Mouse (Mus musculus) limb, embryonic 14.5 days (tissue): ENCODE measurements at regions not wholly inside any gene's neighbourhood (a gene's known extent, or its start where the extent isn't known, plus 50 kb on each side); places are given as distances from the start of the nearest gene placed in this dataset.

Experiments
- ATAC-seq: fragments of 200-750 bp; cut with Nextera tagmentation; 2 replicates; pipeline ENCODE4 v1.8.0; 2017; ENCODE audit warnings: low read depth, moderate number of reproducible peaks, moderate TSS enrichment; ENCODE audit not compliant: low FRiP score
- DNase-seq: peaks from one replicate; pipeline ENCODE4 v3.0.0-alpha.2; 2015; ENCODE audit warnings: low spot score
- H3K27ac ChIP-seq: fragments of 300-500 bp; sonication (generic); replicated peaks from 2 replicates; pipeline ENCODE4 v1.5.1; 2014; ENCODE audit warnings: low read depth, mild to moderate bottlenecking, low read length, moderate library complexity, mixed read lengths
- H3K27me3 ChIP-seq: fragments of 300-500 bp; sonication (generic); 2 replicates; pipeline ENCODE4 v1.6.1; 2014; ENCODE audit warnings: low read length, mixed read lengths; ENCODE audit not compliant: control insufficient read depth, insufficient read depth
- H3K36me3 ChIP-seq: fragments of 300-500 bp; sonication (generic); 2 replicates; pipeline ENCODE4 v1.6.1; 2014; ENCODE audit warnings: mild to moderate bottlenecking, low read length, moderate library complexity, mixed read lengths; ENCODE audit not compliant: control insufficient read depth, insufficient read depth
- H3K4me1 ChIP-seq: fragments of 300-500 bp; sonication (generic); 2 replicates; pipeline ENCODE4 v1.6.1; 2014; ENCODE audit warnings: antibody characterized with exemption, low read length, mixed read lengths; ENCODE audit not compliant: control insufficient read depth, insufficient read depth
- H3K4me2 ChIP-seq: fragments of 300-500 bp; sonication (generic); replicated peaks from 2 replicates; pipeline ENCODE4 v1.6.1; 2014; ENCODE audit warnings: low read depth, mild to moderate bottlenecking, low read length, moderate library complexity; ENCODE audit not compliant: severe bottlenecking
- H3K4me3 ChIP-seq: fragments of 300-500 bp; sonication (generic); replicated peaks from 2 replicates; pipeline ENCODE4 v1.5.1; 2014; ENCODE audit warnings: low read length
- H3K9ac ChIP-seq: fragments of 300-500 bp; sonication (generic); 2 replicates; pipeline ENCODE4 v1.6.1; 2014; ENCODE audit warnings: mild to moderate bottlenecking, low read depth, low read length, moderate library complexity; ENCODE audit not compliant: severe bottlenecking
- H3K9me3 ChIP-seq: fragments of 300-500 bp; sonication (generic); 2 replicates; pipeline ENCODE4 v1.6.1; 2016; ENCODE audit warnings: low read length; ENCODE audit not compliant: control insufficient read depth
- POLR2A ChIP-seq: fragments of 200-500 bp; IDR thresholded peaks from 2 replicates; pipeline ENCODE4 v1.8.0; 2012; ENCODE audit warnings: inconsistent platforms, mild to moderate bottlenecking, moderate library complexity, borderline replicate concordance; ENCODE audit not compliant: insufficient read depth, insufficient read length; ENCODE audit errors: extremely low read depth
- WGBS: fragments of 180-500 bp; shearing (Covaris S2); extraction: QIAGEN DNeasy Blood & Tissue Kit; methylation state at CpG from one replicate; pipeline ENCODE4 v1.1.7; 2014; 5-methylcytosine and 5-hydroxymethylcytosine counted together

DNA sequence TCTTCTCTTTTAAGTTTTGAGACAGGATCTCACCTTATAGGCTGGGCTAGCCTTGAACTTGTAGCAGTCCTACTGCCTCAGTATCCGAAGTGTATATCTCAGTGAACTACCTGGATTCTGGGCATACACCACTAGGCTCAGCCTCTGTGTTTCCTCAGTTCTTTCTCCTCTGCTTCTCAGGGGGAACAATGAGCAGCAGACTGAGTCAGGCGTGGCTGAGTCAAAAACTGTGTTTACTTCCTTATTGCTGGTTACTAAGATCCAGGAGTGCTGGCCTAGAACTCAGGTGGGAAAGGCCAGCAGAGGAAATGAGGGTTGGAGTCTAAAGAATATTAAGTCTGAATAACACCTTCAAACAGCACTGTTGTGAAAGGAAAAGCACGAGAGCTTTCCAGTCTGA, 54.9 kb upstream of the Raph1 start:
- no peak for TF ChIP-seq POLR2A
- Histone ChIP-seq H3K27ac (no peak overlapping the region), H3K4me1 (no peaks in the 10 kb centered on the region), H3K9me3 (no peaks in the 10 kb centered on the region), H3K4me3 (no peak overlapping the region), H3K27me3 (no peaks in the 10 kb centered on the region), H3K9ac (no peak overlapping the region), H3K36me3 (no peaks in the 10 kb centered on the region), H3K4me2 (no peak overlapping the region)
- WGBS, result 79% methylated on average over 3 of the region's 3 CpGs
- DNase-seq (no peak), ATAC-seq (no peak)

DNA sequence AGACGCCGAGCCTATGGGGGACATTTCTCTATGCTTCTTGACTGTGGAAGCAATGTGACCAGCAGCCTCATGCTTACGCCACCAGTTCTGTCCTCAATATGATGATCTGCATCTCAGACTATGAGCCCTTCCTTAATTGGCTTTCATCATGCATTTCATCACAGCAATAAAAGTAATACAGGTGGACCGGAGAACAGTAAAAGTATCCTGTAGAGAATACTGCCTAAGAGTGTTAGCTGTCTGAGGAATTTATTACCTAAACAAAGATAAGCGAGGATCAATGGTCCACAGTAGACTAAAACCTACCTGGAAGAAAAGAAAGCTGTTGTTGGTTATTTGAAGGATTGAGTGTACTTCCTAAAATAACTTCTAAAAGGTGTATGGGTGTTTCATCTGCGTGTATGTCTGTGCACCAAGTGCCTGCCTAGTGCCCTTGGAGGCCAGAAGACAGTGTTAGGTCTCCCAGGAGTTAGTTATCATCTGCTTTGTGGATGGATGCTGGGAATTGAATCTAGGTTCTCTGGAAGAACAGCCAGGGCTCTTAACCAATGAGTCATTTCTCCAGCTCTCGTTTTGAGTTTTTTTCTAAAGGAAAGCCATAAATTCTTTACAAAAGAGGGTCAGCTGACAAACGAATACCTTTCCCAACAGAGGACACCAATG, 54.3 kb upstream of the Raph1 start:
- H3K9ac ChIP-seq, result no peak overlapping the region
- no peak overlapping the region for H3K4me2 ChIP-seq
- TF ChIP-seq POLR2A, result no peak
- H3K27ac ChIP-seq, result no peak overlapping the region
- 78% methylated on average over 8 of the region's 8 CpGs for WGBS
- DNase-seq, result no peak
- no peaks in the 10 kb centered on the region for H3K4me1 ChIP-seq
- no peaks in the 10 kb centered on the region for H3K27me3 ChIP-seq
- H3K4me3 ChIP-seq, result no peak overlapping the region
- ATAC-seq, result no peak
- H3K9me3 ChIP-seq, result no peaks in the 10 kb centered on the region
- no peaks in the 10 kb centered on the region for H3K36me3 ChIP-seq

DNA sequence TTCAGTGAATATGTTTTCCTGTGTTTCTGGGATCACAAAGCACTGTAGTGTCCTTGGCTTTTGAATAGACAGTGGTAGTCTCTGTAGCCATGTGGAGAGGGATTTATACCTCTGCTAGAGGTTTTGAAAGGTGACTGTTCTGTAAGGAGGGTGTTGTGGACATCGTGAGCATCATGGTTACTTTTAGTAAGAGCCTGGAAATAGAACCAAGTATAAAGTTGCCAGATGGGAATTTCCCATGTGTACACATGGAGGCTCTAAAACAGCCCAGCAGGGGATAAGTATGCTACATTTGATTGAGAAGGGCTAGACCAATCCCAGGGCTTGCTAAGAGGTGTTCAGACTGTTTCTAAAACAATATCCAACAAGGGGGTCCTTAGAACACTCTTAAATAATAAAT, 51.5 kb upstream of the Raph1 start:
- H3K36me3 ChIP-seq, result no peaks in the 10 kb centered on the region
- no peak for ATAC-seq
- H3K27me3 ChIP-seq, result no peaks in the 10 kb centered on the region
- no peak overlapping the region for H3K27ac ChIP-seq
- no peak overlapping the region for H3K4me2 ChIP-seq
- H3K9ac ChIP-seq, result no peak overlapping the region
- 66% methylated on average over 1 of the region's 1 CpGs for WGBS
- no peak for TF ChIP-seq POLR2A
- no peaks in the 10 kb centered on the region for H3K9me3 ChIP-seq
- DNase-seq, result no peak
- no peak overlapping the region for H3K4me3 ChIP-seq
- H3K4me1 ChIP-seq, result no peaks in the 10 kb centered on the region

DNA sequence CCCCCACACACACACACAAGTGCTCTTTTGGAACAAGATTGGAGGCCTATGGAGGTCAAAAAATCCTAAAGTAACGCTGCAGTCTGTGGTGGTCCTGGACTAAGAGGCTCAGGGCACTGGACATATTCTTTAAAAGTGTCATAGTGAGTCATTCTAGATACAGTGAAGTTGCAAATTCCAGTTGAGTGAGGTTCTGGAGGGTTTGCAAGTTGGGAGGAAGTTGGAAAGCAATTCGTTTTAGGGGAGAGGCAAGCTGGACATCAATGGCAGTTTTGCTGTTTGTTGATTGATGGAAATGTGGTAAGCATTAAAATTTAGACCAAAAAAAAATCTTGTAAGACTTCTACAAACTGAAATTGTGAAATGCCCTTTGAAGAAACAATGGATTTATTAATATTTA, 50.0 kb upstream of the Raph1 start:
- TF ChIP-seq POLR2A, result no peak
- Histone ChIP-seq H3K36me3 (no peaks in the 10 kb centered on the region), H3K27me3 (no peaks in the 10 kb centered on the region), H3K4me2 (no peak overlapping the region), H3K9me3 (no peaks in the 10 kb centered on the region), H3K27ac (no peak overlapping the region), H3K4me3 (no peak overlapping the region), H3K4me1 (no peaks in the 10 kb centered on the region), H3K9ac (no peak overlapping the region)
- DNase-seq (no peak), ATAC-seq (no peak)
- 71% methylated on average over 2 of the region's 2 CpGs for WGBS
